Mouse (Mus musculus) limb, embryonic 11.5 days (tissue): Measurements from ENCODE around the gene Pld6. TPM values are rescaled to one million over a fixed set of nuclear protein-coding genes. Genes with fewer than 3 reads are reported as not detected.

Source experiments
- ATAC-seq: fragments of 200-750 bp; cut with Nextera tagmentation; 2 replicates; pipeline ENCODE4 v1.8.0; 2017; ENCODE audit warnings: low read depth; ENCODE audit not compliant: insufficient number of reproducible peaks, low FRiP score, low TSS enrichment
- DNase-seq: peaks from one replicate; pipeline ENCODE4 v3.0.0-alpha.2; 2015; ENCODE audit warnings: low spot score
- H3K27ac ChIP-seq: fragments of 300-500 bp; sonication (generic); replicated peaks from 2 replicates; pipeline ENCODE4 v1.5.1; 2014; ENCODE audit warnings: low read depth, mild to moderate bottlenecking, low read length
- H3K27me3 ChIP-seq: fragments of 300-500 bp; sonication (generic); 2 replicates; pipeline ENCODE4 v1.6.1; 2014; ENCODE audit warnings: mild to moderate bottlenecking, low read length, mixed read lengths; ENCODE audit not compliant: control insufficient read depth, insufficient read depth
- H3K36me3 ChIP-seq: fragments of 300-500 bp; sonication (generic); 2 replicates; pipeline ENCODE4 v1.6.1; 2014; ENCODE audit warnings: mild to moderate bottlenecking, low read length, moderate library complexity, mixed read lengths; ENCODE audit not compliant: control insufficient read depth, insufficient read depth
- H3K4me1 ChIP-seq: fragments of 300-500 bp; sonication (generic); 2 replicates; pipeline ENCODE4 v1.6.1; 2014; ENCODE audit warnings: low read length, mixed read lengths; ENCODE audit not compliant: control insufficient read depth, insufficient read depth
- H3K4me2 ChIP-seq: fragments of 300-500 bp; sonication (generic); 2 replicates; pipeline ENCODE4 v1.6.1; 2014; ENCODE audit warnings: low read depth, mild to moderate bottlenecking, moderate library complexity; ENCODE audit not compliant: severe bottlenecking
- H3K4me3 ChIP-seq: fragments of 300-500 bp; sonication (generic); 2 replicates; pipeline ENCODE4 v1.5.1; 2014; ENCODE audit warnings: low read depth, low read length
- H3K9ac ChIP-seq: fragments of 300-500 bp; sonication (generic); 2 replicates; pipeline ENCODE4 v1.6.1; 2014; ENCODE audit warnings: mild to moderate bottlenecking, low read length
- H3K9me3 ChIP-seq: fragments of 300-500 bp; sonication (generic); 2 replicates; pipeline ENCODE4 v1.6.1; 2016; ENCODE audit warnings: low read length; ENCODE audit not compliant: control insufficient read depth
- WGBS: fragments of 180-500 bp; shearing (Covaris S2); extraction: QIAGEN DNeasy Blood & Tissue Kit; methylation state at CpG from one replicate; pipeline ENCODE4 v1.1.7; 2014; 5-methylcytosine and 5-hydroxymethylcytosine counted together
- polyA plus RNA-seq: library from polyadenylated mRNA; unstranded; fragments of >200 nt; fragmentation: Nextera tagmentation; extraction: Ambion mirVana; gene quantifications from 2 replicates; pipeline ENCODE4 v1.2.1, GENCODE M21; 2014

Gene Pld6
- polyA plus RNA-seq, 1 experiment from 2014 or later: 2.4 TPM

DNA sequence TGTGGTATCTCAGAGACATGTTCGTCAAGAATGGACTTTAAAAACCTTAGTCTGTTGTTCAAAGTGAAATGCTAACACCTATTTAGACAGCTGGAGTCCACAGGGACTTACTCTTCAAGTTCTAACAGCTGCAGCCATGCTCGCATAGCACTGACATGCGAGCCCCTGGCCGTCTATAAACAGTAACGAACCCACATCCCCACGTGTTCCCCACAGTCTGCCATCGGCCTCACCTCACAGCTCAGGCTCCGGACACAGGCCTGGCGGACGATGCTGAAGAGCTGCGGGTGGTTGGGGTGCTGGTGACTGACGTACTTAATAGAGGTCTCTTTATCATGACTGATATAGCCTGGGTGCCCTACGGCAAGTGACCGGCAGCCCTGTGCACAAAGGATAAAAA is 16.1 kb upstream of the Pld6 start:
- Histone ChIP-seq H3K27me3 (no peaks in the 10 kb centered on the region), H3K9me3 (no peaks in the 10 kb centered on the region), H3K27ac (no peak overlapping the region), H3K4me3 (no peak overlapping the region), H3K4me2 (no peak overlapping the region), H3K36me3 (peaks cover 33% of the 10 kb centered on the region), H3K4me1 (peaks cover under 1% of the 10 kb centered on the region), H3K9ac (no peak overlapping the region)
- no peak for DNase-seq
- WGBS: 88% methylated on average over 14 of the region's 14 CpGs
- no peak for ATAC-seq

- Histone ChIP-seq H3K4me2 (no peak overlapping the region), H3K9ac (no peak overlapping the region), H3K9me3 (no peaks in the 10 kb centered on the region), H3K27me3 (no peaks in the 10 kb centered on the region), H3K36me3 (peaks cover 37% of the 10 kb centered on the region), H3K4me1 (no peaks in the 10 kb centered on the region), H3K27ac (no peak overlapping the region), H3K4me3 (no peak overlapping the region)
- DNase-seq (no peak), ATAC-seq (no peak)
- WGBS: 95% methylated on average over 8 of the region's 8 CpGs
These were observed 14.4 kb upstream of the Pld6 start for GRCm38 (mm10) chr11:59801881-59802280.

- Histone ChIP-seq H3K9me3 (no peaks in the 10 kb centered on the region), H3K36me3 (peaks cover 39% of the 10 kb centered on the region), H3K4me3 (no peak overlapping the region), H3K27me3 (no peaks in the 10 kb centered on the region), H3K4me1 (no peaks in the 10 kb centered on the region), H3K27ac (no peak overlapping the region), H3K9ac (no peak overlapping the region), H3K4me2 (no peak overlapping the region)
- DNase-seq (no peak), ATAC-seq (no peak)
- 93% methylated on average over 10 of the region's 10 CpGs for WGBS
These were observed 13.0 kb upstream of the Pld6 start for GRCm38 (mm10) chr11:59800412-59800811.

DNA sequence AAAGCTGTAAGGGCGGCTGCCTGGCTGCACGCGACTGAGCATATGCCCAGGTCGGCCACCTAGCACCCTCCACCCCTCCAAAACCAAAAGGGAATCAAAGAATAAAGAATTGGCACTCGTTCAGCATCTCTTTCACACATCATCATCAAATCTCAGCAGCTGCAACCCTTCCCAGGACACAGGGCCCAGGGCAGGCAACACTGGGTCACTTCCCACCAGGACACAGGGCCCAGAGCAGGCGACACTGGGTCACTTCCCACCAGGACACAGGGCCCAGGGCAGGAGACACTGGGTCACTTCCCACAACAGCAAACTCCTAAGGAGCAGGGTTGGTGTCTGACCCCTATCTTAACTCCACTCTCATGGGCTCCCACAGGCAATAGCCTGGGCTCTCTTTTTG is 5.9 kb upstream of the Pld6 start:
- Histone ChIP-seq H3K4me1 (no peaks in the 10 kb centered on the region), H3K27ac (no peak overlapping the region), H3K9ac (no peak overlapping the region), H3K27me3 (no peaks in the 10 kb centered on the region), H3K4me3 (no peak overlapping the region), H3K36me3 (peaks cover 14% of the 10 kb centered on the region), H3K4me2 (no peak overlapping the region), H3K9me3 (no peaks in the 10 kb centered on the region)
- 88% methylated on average over 6 of the region's 6 CpGs for WGBS
- ATAC-seq: no peak
- no peak for DNase-seq

DNA sequence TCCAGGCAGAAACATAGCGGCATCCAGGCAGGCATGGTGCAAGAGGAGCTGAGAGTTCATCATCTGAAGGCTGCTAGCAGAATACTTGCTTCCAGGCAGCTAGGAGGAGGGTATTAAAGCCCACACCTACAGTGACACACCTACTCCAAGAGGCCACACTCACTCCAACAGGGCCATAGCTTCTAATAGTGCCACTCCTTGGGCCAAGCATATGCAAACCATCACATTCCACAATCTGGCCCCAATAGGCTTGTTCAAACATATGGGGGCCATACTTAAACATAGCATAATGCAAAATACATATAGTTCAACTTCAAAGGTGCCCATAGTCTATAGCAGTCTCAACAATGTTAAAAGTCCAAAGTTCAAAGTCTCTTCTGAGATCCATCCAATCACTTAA is 1.9 kb upstream of the Pld6 start:
- H3K9me3 ChIP-seq: no peaks in the 10 kb centered on the region
- peaks cover 8% of the 10 kb centered on the region for H3K36me3 ChIP-seq
- no peaks in the 10 kb centered on the region for H3K27me3 ChIP-seq
- H3K4me1 ChIP-seq: peaks cover 6% of the 10 kb centered on the region
- no peak overlapping the region for H3K27ac ChIP-seq
- DNase-seq (no peak), ATAC-seq (no peak)
- H3K4me3 ChIP-seq: no peak overlapping the region
- WGBS: 91% methylated on average over 1 of the region's 1 CpGs
- H3K4me2 ChIP-seq: no peak overlapping the region
- no peak overlapping the region for H3K9ac ChIP-seq

GRCm38 (mm10) chr11:59786444-59787198 is 824 bp downstream of the Pld6 start:
- no peak overlapping the region; the same call in 1 of the 2 replicates for H3K9ac ChIP-seq
- no peaks in the 10 kb centered on the region for H3K27me3 ChIP-seq
- no peak overlapping the region for H3K27ac ChIP-seq
- no peak for DNase-seq
- no peaks in the 10 kb centered on the region for H3K9me3 ChIP-seq
- H3K4me2 ChIP-seq: peak overlapping the region; percentile 95
- 49% methylated on average over 15 of the region's 15 CpGs for WGBS
- peaks cover 6% of the 10 kb centered on the region for H3K4me1 ChIP-seq
- H3K36me3 ChIP-seq: no peaks in the 10 kb centered on the region; the same call in 1 of the 2 replicates
- no peak for ATAC-seq
- peak overlapping the region; percentile 42 for H3K4me3 ChIP-seq

- DNase-seq: no peak
These were observed 3.9 kb downstream of the Pld6 start for GRCm38 (mm10) chr11:59783591-59783990.

GRCm38 (mm10) chr11:59782091-59782590 is 5.3 kb downstream of the Pld6 start:
- Histone ChIP-seq H3K9ac (no peak overlapping the region), H3K4me2 (no peak overlapping the region), H3K4me3 (no peak overlapping the region), H3K36me3 (peaks cover 7% of the 10 kb centered on the region; the same call in 1 of the 2 replicates), H3K27ac (no peak overlapping the region), H3K27me3 (no peaks in the 10 kb centered on the region), H3K4me1 (peaks cover 3% of the 10 kb centered on the region), H3K9me3 (no peaks in the 10 kb centered on the region)
- DNase-seq: no peak
- no peak for ATAC-seq
- WGBS: 83% methylated on average over 7 of the region's 7 CpGs

More at GRCm38 (mm10) chr11:59783591-59783990, 3.9 kb downstream of the Pld6 start:
- H3K27ac ChIP-seq: no peak overlapping the region
- H3K4me2 ChIP-seq: no peak overlapping the region
- H3K4me3 ChIP-seq: no peak overlapping the region
- H3K9ac ChIP-seq: no peak overlapping the region
- no peaks in the 10 kb centered on the region for H3K27me3 ChIP-seq
- no peaks in the 10 kb centered on the region for H3K9me3 ChIP-seq
- no peak for ATAC-seq
- no peaks in the 10 kb centered on the region; the same call in 1 of the 2 replicates for H3K36me3 ChIP-seq
- WGBS: 92% methylated on average over 6 of the region's 6 CpGs
- H3K4me1 ChIP-seq: peaks cover 6% of the 10 kb centered on the region
